Mouse (Mus musculus) hindbrain, embryonic 14.5 days (tissue): ENCODE data around the gene Cxcr2. TPM values are rescaled to one million over a fixed set of nuclear protein-coding genes. Genes with fewer than 3 reads are reported as not detected.

ENCODE experiments used
- ATAC-seq: fragments of 200-750 bp; cut with Nextera tagmentation; 2 replicates; pipeline ENCODE4 v1.8.0; 2017; ENCODE audit warnings: moderate number of reproducible peaks, mild to moderate bottlenecking, moderate TSS enrichment, moderate library complexity; ENCODE audit not compliant: low FRiP score
- DNase-seq: peaks from one replicate; pipeline ENCODE4 v3.0.0-alpha.2; 2015; ENCODE audit warnings: low spot score
- H3K27ac ChIP-seq: fragments of 300-500 bp; sonication (generic); 2 replicates; pipeline ENCODE4 v1.5.1; 2014; ENCODE audit warnings: mild to moderate bottlenecking, moderate library complexity
- H3K27me3 ChIP-seq: fragments of 300-500 bp; sonication (generic); 2 replicates; pipeline ENCODE4 v1.6.1; 2014; ENCODE audit warnings: mild to moderate bottlenecking, low read length, mixed read lengths; ENCODE audit not compliant: control insufficient read depth, insufficient read depth
- H3K36me3 ChIP-seq: fragments of 300-500 bp; sonication (generic); replicated peaks from 2 replicates; pipeline ENCODE4 v1.6.1; 2014; ENCODE audit not compliant: control insufficient read depth, insufficient read depth
- H3K4me1 ChIP-seq: fragments of 300-500 bp; sonication (generic); replicated peaks from 2 replicates; pipeline ENCODE4 v1.6.1; 2014; ENCODE audit warnings: antibody characterized with exemption, low read length, mixed read lengths; ENCODE audit not compliant: control insufficient read depth, insufficient read depth
- H3K4me2 ChIP-seq: fragments of 300-500 bp; sonication (generic); replicated peaks from 2 replicates; pipeline ENCODE4 v1.6.1; 2014; ENCODE audit warnings: mild to moderate bottlenecking, moderate library complexity
- H3K4me3 ChIP-seq: fragments of 300-500 bp; sonication (generic); replicated peaks from 2 replicates; pipeline ENCODE4 v1.5.1; 2014; ENCODE audit warnings: mild to moderate bottlenecking, low read length
- H3K9ac ChIP-seq: fragments of 300-500 bp; sonication (generic); 2 replicates; pipeline ENCODE4 v1.6.1; 2014
- H3K9me3 ChIP-seq: fragments of 300-500 bp; sonication (generic); 2 replicates; pipeline ENCODE4 v1.6.1; 2016; ENCODE audit warnings: low read length; ENCODE audit not compliant: control insufficient read depth
- WGBS: fragments of 180-500 bp; shearing (Covaris S2); extraction: QIAGEN DNeasy Blood & Tissue Kit; methylation state at CpG from one replicate; pipeline ENCODE4 v1.1.7; 2014; 5-methylcytosine and 5-hydroxymethylcytosine counted together
- microRNA counts: library from miRNA; unstranded; fragments of <30 nt; microRNA quantifications from one replicate; lab custom pipeline; 2016
- microRNA-seq: library from miRNA; unstranded; fragments of <30 nt; microRNA quantifications from one replicate; pipeline ENCODE4, GENCODE M21; 2016
- polyA plus RNA-seq: library from polyadenylated mRNA; unstranded; fragments of >200 nt; fragmentation: Nextera tagmentation; extraction: Ambion mirVana; gene quantifications from 2 replicates; pipeline ENCODE4 v1.2.1, GENCODE M21; 2014

Cxcr2 gene
- polyA plus RNA-seq, 1 experiment from 2014 or later, result 0.11 TPM

GRCm38 (mm10) chr1:74205881-74206280 lies 52.1 kb downstream of the Cxcr2 start:
- Histone ChIP-seq H3K4me3 (no peak overlapping the region), H3K27me3 (no peaks in the 10 kb centered on the region), H3K9me3 (no peaks in the 10 kb centered on the region), H3K4me2 (no peak overlapping the region), H3K9ac (no peak overlapping the region), H3K27ac (no peak overlapping the region), H3K4me1 (no peaks in the 10 kb centered on the region), H3K36me3 (no peaks in the 10 kb centered on the region)
- ATAC-seq, result no peak
- DNase-seq, result peak; percentile 38
- WGBS, result 67% methylated on average over 7 of the region's 7 CpGs

GRCm38 (mm10) chr1:74206642-74207041 lies 52.9 kb downstream of the Cxcr2 start:
- ATAC-seq, result no peak
- H3K4me1 ChIP-seq, result no peaks in the 10 kb centered on the region
- H3K9me3 ChIP-seq, result no peaks in the 10 kb centered on the region
- H3K36me3 ChIP-seq, result no peaks in the 10 kb centered on the region
- H3K4me2 ChIP-seq, result no peak overlapping the region
- DNase-seq, result no peak
- 65% methylated on average over 8 of the region's 8 CpGs for WGBS
- no peak overlapping the region for H3K27ac ChIP-seq
- H3K4me3 ChIP-seq, result no peak overlapping the region
- H3K9ac ChIP-seq, result no peak overlapping the region
- H3K27me3 ChIP-seq, result no peaks in the 10 kb centered on the region

GRCm38 (mm10) chr1:74207906-74208305 lies 54.1 kb downstream of the Cxcr2 start:
- Histone ChIP-seq H3K27ac (no peak overlapping the region), H3K27me3 (no peaks in the 10 kb centered on the region), H3K4me1 (no peaks in the 10 kb centered on the region), H3K36me3 (no peaks in the 10 kb centered on the region), H3K9ac (no peak overlapping the region), H3K9me3 (no peaks in the 10 kb centered on the region), H3K4me3 (no peak overlapping the region), H3K4me2 (no peak overlapping the region)
- 54% methylated on average over 9 of the region's 9 CpGs for WGBS
- DNase-seq (no peak), ATAC-seq (no peak)

- no peak for DNase-seq
Observed at GRCm38 (mm10) chr1:74208941-74209340, 55.2 kb downstream of the Cxcr2 start.

More at GRCm38 (mm10) chr1:74208941-74209340, 55.2 kb downstream of the Cxcr2 start:
- H3K4me3 ChIP-seq, result no peak overlapping the region
- H3K9me3 ChIP-seq, result no peaks in the 10 kb centered on the region
- H3K4me2 ChIP-seq, result no peak overlapping the region
- H3K27me3 ChIP-seq, result no peaks in the 10 kb centered on the region
- ATAC-seq, result no peak
- WGBS, result 93% methylated on average over 8 of the region's 8 CpGs
- no peak overlapping the region for H3K27ac ChIP-seq
- no peaks in the 10 kb centered on the region for H3K4me1 ChIP-seq
- H3K9ac ChIP-seq, result no peak overlapping the region
- H3K36me3 ChIP-seq, result no peaks in the 10 kb centered on the region

MicroRNA genes within 50 kb of the gene (microRNA counts, 519-probe panel; counts per million panel counts)
- not detected for microRNA mmu-miR-1928 (lab: Ali Mortazavi, UCI)

Small RNA genes within 50 kb of the gene (microRNA-seq; reads per million reads assigned to microRNA genes)
- gene Mir1928, result not detected

Other genes with a start within 250 kb of the Cxcr2 start
- gene Tns1, start 29.5 kb upstream of the Cxcr2 start, polyA plus RNA-seq, result 15.1 and 15.5 TPM in 2 replicates
- gene Rufy4, start 28.4 kb upstream of the Cxcr2 start, polyA plus RNA-seq, result 0.26 and 0.43 TPM in 2 replicates
- not detected in 2 replicates for gene Cxcr1, start 40.6 kb downstream of the Cxcr2 start, polyA plus RNA-seq
- 324 and 329 TPM in 2 replicates for gene Arpc2, start 82.1 kb downstream of the Cxcr2 start, polyA plus RNA-seq
- 0.19 TPM in 1 of 2 replicates, not detected in the other for gene Gpbar1, start 124.6 kb downstream of the Cxcr2 start, polyA plus RNA-seq
- 188 and 201 TPM in 2 replicates for gene Aamp, start 130.7 kb downstream of the Cxcr2 start, polyA plus RNA-seq
- 146 and 149 TPM in 2 replicates for gene Pnkd, start 130.9 kb downstream of the Cxcr2 start, polyA plus RNA-seq
- 8.0 TPM in 2 replicates for gene Tmbim1, start 151.6 kb downstream of the Cxcr2 start, polyA plus RNA-seq
- 1.2 and 1.7 TPM in 2 replicates for gene Catip, start 208.1 kb downstream of the Cxcr2 start, polyA plus RNA-seq
- gene Slc11a1, start 221.2 kb downstream of the Cxcr2 start, polyA plus RNA-seq, result 2.7 and 2.9 TPM in 2 replicates
- gene Ctdsp1, start 237.5 kb downstream of the Cxcr2 start, polyA plus RNA-seq, result 20.3 and 20.8 TPM in 2 replicates